Mouse (Mus musculus) kidney, adult 18-20 months (tissue): ENCODE data around the gene Krtap3-1.
A peak's percentile ranks its signal among the peaks of the same experiment; 100 is the strongest.
"Not testable (repeated sequence)": the region's sequence is repeated elsewhere in the genome, so short reads cannot be mapped to it uniquely, and the experiment has no call there.

Experiments
- DNase-seq: peaks from one replicate; pipeline ENCODE4 v3.0.0; 2021

The Krtap3-1 gene

GRCm38 (mm10) chr11:99566530-99566929 is at the start of gene Krtap3-1:
Krtap3-1 (minus strand) TSS chr11:99566630.
- no peak for DNase-seq

DNA sequence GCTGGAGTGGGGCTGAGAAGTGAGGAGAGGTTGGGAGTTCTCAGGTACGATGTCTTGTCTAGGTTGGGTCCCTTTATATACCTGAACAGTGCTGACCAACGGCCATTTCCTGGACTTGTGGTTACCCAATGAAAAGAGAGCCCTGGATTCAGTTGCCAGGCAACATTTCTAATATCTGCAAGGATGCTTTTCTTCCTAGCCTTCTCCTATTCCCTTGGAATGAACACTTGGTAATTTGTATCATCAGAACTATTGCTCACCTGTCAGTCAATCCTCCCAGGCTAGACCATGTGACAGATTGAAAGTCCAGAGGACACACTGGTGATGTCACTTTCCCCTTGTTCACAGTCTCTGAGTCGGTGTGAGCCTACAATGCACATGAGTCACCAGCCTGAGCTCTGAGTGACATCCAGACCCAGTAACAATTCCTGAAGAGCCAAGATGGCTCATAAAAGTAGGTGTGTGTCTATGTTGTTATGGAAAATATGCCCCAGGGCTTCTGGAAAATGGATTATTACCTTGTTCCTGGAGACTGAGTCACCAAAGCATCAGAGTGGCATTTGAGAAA is 48.5 kb upstream of the Krtap3-1 start, which contains the start of gene Krtap2-4:
Gene Krtap2-4 (minus strand): TSS at position 51 of the 568 bp plus-strand sequence.
- DNase-seq = no peak

GRCm38 (mm10) chr11:99610089-99610488 is 43.7 kb upstream of the Krtap3-1 start, which contains the start of gene Gm11937:
Gm11937 (minus strand) TSS chr11:99610189.
- DNase-seq = not testable (repeated sequence)

- DNase-seq = no peak
These were observed 42.7 kb upstream of the Krtap3-1 start for GRCm38 (mm10) chr11:99609126-99609525.

DNA sequence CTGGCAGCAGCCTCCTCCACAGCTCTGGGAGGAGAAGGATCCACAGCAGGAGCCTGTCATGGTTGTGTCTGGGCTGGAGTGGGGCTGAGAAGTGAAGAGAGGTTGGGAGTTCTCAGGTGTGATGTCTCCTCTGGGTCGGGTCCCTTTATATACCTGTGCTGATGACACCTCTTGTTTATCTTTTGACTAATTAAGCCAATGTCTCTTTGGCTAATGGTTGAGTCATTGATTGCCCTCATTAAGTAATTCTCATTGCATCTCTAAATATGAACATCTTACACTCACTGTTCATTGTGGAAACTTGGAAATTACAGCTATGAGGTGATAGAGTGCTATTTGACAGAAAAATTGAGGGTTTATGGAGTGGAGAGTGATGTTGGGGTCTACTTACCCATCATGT is 36.8 kb upstream of the Krtap3-1 start, which contains the start of gene Gm11938:
Gene Gm11938 (minus strand): TSS at position 101 of the 400 bp plus-strand sequence.
- DNase-seq = not testable (repeated sequence)

DNA sequence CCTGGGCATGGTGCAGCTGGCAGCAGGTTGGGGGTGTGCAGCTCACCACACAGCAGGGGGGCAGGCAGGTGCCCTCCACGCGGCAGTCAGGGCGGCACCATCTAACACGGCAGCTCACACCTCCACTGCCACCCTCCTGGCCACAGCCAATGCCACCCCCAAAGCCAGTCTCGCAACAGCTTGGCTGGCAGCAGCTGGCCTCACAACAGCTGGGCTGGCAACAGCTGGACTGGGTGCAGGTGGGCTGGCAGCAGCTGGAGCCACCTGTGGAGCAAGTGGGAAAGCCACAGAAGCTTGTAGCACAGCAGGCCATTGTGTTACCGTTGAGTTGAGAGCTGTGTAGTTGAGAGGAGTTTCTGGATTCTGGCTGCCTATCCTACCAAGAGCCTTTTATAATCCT is 31.3 kb upstream of the Krtap3-1 start, which contains the start of gene Krtap9-3:
Gene Krtap9-3 (minus strand): TSS at position 364 of the 400 bp plus-strand sequence.
- DNase-seq = not testable (repeated sequence)

- DNase-seq = no peak
These were observed 24.6 kb upstream of the Krtap3-1 start, which contains the start of gene Krtap1-3 for GRCm38 (mm10) chr11:99590981-99591380. Krtap1-3 (minus strand) TSS chr11:99591339.

DNA sequence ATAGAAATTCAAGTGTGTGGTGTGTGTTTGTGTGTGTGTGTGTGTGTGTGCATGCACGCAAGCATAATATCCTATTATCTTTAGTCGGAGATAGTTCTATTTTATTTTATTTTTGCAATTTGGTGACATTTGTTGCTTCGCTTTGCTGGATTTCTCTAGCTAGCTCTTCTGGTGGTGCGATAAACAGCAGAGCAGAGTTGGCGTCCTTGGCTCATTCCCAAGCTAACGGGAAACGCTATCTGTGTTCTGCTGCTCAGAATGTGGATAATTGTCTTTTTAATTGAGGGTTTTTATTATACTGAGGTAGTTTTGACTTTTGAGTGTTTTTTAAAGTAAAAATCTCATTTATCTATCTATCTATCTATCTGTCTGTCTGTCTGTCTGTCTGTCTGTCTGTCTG is 18.7 kb upstream of the Krtap3-1 start:
- DNase-seq = no peak

DNA sequence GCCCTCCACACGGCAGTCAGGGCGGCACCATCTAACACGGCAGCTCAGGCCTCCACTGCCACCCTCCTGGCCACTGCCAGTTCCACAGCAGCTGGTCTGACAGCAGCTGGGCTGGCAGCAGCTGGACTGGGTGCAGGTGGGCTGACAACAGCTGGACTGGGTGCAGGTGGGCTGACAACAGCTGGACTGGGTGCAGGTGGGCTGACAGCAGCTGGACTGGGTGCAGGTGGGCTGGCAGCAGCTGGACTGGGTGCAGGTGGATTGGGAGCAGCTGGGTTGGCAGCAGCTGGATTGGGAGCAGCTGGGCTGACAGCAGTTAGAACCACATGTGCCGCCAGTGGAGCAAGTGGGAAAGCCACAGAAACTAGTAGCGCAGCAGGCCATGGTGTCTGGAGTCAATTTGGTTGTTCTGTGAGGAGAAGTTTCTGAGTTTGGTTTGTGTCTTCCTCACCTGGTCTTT is 16.8 kb upstream of the Krtap3-1 start, which contains the start of gene Krtap1-4:
Gene Krtap1-4 (minus strand): TSS at position 410 of the 460 bp plus-strand sequence.
- DNase-seq = no peak

GRCm38 (mm10) chr11:99581564-99581963 is 15.1 kb upstream of the Krtap3-1 start:
- no peak for DNase-seq

DNA sequence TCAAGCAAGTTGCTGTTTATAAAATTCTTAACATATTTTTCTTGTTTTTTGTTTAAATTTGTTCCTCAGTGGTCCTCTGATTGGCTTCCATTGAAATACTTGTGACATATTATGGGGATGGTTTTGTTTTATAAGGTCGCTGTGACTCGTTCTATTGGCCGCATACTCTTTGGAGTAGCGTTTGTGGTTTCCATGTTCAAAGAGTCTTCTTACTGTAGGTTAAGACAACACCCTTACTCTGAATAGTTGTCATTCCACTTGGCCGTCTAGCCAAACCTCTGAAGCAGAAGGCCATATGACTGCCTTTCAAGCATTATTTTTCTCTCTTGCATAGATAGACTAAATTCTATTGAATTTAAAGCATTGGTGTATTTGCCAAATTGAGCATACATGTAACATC is 14.6 kb upstream of the Krtap3-1 start:
- no peak for DNase-seq

DNA sequence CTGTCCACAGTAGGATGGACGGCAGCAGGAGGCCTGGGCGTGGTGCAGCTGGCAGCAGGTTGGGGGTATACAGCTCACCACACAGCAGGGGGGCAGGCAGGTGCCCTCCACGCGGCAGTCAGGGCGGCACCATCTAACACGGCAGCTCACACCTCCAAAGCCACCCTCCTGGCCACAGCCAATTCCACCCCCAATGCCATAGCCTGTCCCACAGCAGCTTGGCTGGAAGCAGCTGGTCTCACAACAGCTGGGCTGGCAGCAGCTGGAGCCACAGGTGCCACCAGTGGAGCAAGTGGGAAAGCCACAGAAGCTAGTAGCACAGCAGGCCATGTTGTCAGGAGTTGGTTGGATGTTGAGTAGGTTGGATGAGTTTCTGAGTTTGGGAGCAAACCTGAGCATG is 14.2 kb upstream of the Krtap3-1 start, which contains the start of gene Krtap1-5:
Gene Krtap1-5 (minus strand): TSS at position 381 of the 400 bp plus-strand sequence.
- DNase-seq = no peak

- peak; percentile 72 for DNase-seq
These were observed 7.7 kb upstream of the Krtap3-1 start for GRCm38 (mm10) chr11:99574106-99574505.

DNA sequence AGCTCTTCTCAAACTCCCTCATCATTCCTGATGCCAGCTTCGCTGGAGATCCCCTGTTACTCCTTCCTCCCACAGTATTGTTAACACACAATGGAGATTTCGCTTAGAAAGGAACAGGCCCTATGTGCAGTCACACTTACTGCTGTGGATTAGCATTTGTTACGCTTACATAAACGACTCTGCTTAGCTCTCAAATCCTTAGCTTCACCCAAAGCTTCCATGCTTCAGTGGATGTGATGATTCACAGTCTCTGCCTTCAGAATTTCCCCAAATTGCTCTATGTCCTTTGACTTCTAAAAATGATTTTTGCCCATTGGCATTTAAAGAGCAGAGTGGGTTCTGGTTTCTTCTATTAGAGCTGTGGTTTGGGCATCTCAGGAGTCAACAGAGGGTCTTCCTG is 6.7 kb upstream of the Krtap3-1 start:
- DNase-seq = no peak

DNA sequence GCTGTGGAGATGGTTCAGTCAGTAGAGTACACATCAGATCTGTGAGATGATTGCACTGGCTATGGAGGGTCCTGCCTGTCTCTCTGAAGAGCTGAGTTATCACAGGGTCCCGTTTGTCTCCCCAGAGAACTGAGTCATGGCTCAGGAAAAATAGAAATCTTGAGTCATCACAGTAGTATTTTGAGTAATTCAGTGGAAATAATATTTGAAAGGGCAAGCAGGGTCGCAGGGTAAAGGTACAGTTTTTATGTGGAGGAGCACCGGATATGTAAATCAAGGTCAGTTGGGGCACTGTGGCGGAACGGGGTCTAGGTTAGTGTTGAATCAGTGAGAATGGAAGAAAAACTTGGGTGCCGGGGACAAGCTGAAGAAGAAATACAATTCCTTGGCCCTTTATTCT is 3.9 kb downstream of the Krtap3-1 start:
- DNase-seq = no peak

DNA sequence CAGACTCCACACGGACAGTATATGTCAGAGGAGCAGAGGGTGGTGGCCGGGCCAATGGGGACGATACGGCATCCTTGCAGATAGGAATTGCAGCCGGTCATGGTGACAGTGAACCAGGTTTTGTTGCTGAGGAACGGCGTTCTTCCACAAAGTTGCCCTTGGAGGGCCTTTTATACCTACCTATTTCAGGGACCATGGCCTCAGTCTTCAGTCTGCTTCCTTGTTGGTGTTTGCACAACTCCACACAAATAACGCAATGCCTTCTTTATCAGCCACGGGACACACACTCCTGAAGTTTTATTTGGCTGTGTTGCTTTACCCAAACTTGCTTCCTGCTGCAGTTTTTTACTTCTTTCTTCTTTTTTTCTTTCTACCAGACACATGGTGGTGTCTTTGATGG is 7.1 kb downstream of the Krtap3-1 start, which contains the start of gene Gm11939:
Gene Gm11939 (minus strand): TSS at position 101 of the 400 bp plus-strand sequence.
- no peak for DNase-seq

DNA sequence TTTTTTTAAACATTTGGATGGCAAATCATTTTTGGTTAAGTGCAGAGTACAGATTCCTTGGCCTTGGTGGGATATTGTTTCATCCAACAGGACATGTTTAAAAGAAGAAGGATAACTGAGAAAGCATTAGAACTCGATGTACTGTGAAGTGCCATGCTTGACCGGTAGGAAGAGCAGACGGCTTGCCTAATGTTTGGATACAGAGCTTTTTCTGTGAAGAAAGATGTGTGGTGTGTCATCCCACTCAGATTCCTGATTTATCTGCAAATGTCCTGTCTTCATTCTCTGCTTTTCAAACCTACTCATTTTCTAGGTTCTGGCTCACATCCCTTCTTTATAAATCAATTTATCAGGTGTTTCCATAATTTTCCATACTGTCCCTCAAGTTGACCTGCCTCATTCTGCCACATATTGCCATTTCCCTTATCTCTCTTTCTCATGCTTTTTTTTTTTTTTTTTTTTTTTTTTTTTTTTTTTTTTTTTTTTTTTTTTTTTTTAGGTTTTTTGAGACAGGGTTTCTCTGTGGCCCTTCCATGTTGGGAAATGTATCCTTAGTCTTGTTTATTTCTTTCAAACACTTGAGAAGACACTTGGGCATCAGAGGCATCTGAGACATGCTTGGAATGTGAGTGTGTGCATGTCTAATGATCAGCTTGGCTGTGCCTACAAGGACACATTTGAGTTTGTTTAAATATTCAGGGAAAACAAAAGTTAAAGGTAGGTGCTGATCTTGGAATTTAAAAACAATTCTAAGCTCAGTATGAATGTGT is 8.3 kb downstream of the Krtap3-1 start:
- no peak for DNase-seq

DNA sequence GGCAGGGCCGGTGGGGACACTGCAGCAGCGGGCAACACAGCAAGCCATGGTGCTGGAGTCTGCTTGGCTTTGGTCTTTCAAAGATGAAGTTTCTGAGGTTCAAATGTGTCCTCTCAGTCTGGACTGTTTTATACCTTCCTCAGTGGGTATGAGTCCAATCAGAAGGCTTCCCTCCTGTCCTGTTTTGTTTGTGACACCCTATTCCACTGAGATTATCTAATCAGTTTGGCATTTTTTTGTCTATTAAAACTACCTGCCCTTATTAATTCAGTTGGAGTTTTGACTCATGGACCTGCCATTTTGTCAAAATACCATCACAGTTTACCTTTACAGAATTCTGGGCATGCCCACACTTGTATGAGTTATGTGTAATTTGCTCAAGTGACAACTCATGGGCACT is 9.7 kb downstream of the Krtap3-1 start, which contains the start of gene Krtap3-2:
Gene Krtap3-2 (minus strand): TSS at position 101 of the 400 bp plus-strand sequence.
- DNase-seq = no peak

- no peak for DNase-seq
These were observed 10.2 kb downstream of the Krtap3-1 start for GRCm38 (mm10) chr11:99556195-99556594.

DNA sequence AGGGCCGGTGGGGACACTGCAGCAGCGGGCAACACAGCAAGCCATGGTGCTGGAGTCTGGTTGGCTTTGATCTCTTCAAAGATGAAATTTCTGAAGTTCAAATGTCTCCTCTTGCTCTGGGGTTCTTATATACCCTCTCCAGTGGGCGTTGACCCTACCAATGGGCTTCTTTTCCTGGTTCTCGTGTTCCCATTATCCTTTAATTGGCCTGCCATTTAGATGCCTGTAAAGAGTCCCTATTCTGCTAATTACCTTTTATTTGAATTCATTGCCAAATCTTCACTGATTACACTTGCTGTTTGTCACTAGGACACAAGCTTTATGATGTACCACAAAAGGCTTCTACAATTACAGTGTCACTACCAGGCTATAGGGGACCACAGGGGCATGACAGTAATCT is 15.7 kb downstream of the Krtap3-1 start, which contains the start of gene Krtap3-3:
Gene Krtap3-3 (minus strand): TSS at position 101 of the 400 bp plus-strand sequence.
- DNase-seq = no peak

DNA sequence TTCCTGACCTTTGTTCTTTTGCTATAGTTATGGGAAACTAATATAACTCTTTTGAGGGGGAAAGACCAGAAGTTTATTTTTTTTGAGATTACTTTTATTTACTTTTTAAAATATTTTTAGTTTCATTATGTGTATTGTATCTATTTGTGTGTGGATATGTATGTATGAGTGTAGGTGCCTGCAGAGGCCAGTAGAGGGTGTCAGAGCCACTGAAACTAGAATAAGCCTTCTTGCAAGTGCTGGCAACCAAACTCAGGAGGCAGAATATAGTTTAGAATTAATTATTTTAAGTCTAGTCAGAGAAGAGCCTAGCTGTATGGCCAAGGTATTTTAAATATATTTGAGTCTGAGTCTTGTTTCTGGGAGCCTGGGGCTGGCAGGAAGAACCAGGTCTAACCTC is 18.5 kb downstream of the Krtap3-1 start:
- no peak for DNase-seq

DNA sequence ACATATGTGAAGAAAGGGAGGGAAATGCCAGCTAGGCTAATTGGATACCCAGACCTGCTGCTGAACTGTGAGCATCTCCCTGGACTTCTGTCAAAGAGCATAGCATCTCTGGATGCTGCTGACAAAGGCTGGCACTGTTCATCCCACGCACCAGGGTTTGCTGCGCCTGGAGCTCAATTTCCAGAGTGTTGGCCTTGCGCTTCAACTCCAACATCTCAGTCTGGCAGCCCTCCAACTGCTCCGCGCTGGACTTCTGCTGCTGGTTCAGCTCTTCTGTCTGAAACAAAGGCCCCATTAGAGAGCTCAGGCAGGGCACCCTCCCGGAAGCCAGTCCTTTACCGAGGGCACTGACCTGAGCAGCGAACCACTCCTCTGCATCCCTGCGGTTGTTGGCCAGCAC is 26.7 kb downstream of the Krtap3-1 start:
- peak; percentile 8 for DNase-seq

DNA sequence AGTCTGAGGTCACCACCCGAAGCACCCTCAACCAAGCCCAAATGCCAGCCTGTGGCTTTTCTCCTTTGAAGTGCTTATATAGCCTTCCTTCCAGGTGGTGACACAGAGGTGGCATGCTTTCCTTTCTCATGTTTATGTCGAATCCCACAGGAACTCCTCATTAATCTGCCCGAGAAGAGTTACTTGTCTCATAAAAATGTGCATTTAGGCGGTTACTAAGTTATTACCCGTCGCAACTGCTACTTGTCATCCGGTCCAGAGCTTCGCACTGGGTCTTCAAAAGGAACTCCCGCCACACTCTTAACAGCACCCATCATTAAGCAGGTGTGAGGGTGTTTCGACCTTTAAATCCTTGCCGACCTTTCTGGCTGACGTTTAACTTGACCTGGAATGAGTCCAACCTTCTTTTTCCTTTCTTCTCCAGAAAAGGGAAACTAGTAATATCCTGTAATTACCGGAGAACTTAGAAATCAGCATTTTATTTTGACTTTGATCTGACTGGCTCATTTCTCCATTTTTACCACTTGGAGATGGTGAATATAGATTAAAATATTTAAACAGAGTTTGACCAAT is 45.1 kb downstream of the Krtap3-1 start, which contains the start of gene Krt39:
Gene Krt39 (minus strand): TSS at position 51 of the 573 bp plus-strand sequence.
- DNase-seq = peak; percentile 3
